Mouse (Mus musculus): ENCODE results near the gene Osbpl5.
A peak's percentile ranks its signal among the peaks of the same experiment; 100 is the strongest.

Osbpl5 gene

GRCm38 (mm10) chr7:143753990-143754715, 2.6 kb downstream of the Osbpl5 start:
- DNase-seq, result peak; percentile 52

GRCm38 (mm10) chr7:143752606-143753005, 4.2 kb downstream of the Osbpl5 start:
- DNase-seq, result no peak

- no peak for DNase-seq
Measured at GRCm38 (mm10) chr7:143752056-143752455, 4.7 kb downstream of the Osbpl5 start.

DNA sequence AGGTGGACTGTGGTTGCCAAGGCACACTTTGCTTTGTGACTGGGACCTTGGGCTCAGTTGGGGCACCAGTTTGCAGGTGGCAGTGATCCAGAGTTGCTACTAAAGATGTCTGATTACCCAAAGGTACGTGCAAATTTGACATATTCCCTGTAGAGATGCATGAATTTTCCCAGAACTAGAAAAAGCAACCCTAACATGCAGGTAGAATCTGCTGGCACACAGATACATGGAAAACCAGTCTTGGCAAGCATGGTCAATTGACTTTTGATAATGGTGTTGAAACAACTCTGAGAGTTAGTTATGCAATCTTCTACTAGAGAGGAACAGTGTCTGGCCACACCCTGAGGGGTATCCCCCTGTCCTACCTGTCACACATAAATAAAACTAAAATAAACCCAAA, 5.4 kb downstream of the Osbpl5 start:
- no peak for DNase-seq

- no peak for DNase-seq
Measured at GRCm38 (mm10) chr7:143749045-143749444, 7.7 kb downstream of the Osbpl5 start.

DNA sequence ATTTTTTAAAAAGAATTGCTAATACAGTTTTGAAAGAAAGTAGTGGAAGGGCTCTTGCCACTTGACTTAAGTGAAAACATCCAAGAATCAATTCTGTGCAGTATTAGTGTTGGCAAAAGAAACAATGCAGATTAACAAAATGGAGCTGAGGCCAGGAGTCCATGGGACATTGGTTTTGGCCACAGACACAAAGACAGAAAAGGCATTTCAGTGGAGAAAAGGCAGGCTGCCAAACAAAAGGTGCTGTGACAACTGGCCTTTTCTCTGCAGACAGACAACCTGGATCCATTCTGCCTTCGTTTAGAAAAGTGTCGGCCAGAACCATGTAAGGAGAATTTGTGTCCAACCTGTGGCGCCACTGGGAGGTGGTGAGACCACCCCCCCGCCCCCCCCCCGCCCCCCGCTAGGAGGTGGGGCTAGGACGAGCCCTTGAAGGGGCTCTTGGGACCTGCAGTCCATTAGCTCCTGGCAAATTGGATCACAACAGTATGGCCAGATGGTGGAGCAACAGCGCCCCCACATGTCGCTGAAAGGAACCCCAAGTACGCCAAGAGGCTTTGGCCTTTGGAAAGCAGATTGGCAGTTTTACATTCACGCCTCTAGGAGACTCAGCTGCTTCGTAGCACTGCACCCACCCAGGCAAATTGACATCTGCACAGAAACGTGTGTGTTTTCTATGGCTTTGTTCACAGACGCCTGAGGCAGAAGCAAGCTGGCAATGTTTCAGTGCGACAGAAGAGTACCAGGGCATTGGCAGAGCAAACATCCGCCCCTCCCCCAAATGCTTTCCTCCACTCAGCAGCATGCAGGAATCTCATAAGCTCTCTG, 8.5 kb downstream of the Osbpl5 start:
- peak; percentile 93 for DNase-seq

- DNase-seq, result no peak
Measured at GRCm38 (mm10) chr7:143740653-143741052, 16.1 kb downstream of the Osbpl5 start.

DNA sequence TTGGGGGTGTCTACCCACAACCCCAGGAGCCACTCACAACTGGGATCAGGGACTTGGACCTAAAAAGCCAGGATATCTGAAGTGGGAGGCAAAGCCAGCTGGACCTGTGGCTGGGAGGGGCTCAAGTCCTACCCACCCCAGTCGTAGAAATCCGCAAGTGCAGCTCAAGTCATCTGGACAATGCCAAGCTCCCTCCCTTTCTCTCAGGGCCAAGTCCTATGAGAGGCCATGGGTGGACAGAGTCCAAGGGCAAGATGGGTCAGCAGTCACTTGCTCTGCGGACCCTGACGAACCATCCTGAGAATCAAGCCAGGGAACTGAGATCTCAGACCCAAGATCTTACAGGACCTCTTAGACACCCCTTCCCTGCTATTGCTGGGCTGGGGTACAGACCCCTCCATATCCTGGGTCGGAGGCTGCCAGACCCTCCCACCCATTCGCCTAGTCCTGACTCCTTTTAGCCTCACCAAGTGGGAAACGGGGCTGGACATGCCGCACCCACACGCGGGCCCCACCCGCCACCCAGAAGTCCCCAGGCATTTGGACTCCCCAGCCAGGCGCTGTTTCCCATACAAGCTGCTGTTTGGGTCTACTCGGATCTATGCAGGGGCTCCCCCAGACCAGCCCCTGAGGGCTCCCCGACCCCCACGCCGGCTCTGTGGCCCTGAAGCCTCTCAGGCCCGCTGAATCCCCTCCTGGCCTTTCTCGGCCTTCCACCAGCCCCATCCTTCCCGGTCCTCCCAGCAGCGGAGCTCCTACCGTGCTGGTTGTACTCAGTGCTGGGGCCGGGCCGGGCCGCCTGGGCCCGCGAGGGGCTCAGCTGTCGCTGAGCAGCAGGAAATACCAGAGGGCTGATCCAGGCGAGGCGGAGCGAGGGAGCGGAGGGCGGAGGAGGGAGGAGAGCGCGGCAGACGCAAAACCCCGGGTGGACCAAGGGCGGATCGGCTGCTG, 17.0 kb downstream of the Osbpl5 start:
- peak; percentile 81 for DNase-seq

- peak; percentile 16 for DNase-seq
Measured at GRCm38 (mm10) chr7:143738601-143739006, 18.2 kb downstream of the Osbpl5 start.

GRCm38 (mm10) chr7:143738194-143738593, 18.6 kb downstream of the Osbpl5 start:
- peak; percentile 32 for DNase-seq

DNA sequence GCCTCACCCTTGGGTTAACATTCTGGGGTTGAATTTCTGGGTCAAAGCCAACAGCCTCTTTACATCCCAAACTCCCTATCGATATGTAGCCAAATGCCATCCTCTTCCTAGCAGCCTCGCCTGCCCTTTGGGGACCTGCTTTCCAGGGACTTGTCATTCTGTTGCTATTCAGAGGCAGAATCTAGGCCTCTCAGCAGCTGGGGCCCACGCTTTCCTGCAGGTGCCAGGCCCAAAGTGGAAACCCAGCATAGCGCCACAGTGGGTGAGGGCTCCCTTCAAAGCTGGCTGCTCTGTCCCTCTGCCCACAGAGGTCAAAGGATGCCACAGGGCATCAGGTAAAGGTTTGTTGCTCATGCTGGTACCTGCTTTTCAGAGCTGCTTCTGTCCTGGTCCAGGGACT, 23.0 kb downstream of the Osbpl5 start:
- no peak for DNase-seq

DNA sequence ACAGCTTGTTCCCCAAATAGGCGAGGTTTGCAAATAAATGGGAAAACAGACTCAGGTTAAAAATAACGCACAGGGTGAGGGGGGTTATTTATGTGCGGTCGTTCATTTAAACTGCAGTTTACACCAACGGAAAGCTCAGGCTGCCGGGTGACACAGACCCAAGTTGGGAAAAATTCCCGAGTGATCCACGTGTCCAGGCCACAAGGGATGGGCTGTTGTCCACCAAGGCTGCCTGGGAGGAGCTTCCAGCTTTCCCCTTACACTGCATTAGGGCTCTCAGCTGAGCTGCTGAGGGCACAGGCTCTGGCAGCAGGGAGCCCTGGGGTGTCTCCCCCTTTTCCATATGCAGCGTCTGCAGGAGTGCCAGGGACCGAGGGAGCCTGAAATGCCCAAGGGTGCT, 26.9 kb downstream of the Osbpl5 start:
- no peak for DNase-seq

DNA sequence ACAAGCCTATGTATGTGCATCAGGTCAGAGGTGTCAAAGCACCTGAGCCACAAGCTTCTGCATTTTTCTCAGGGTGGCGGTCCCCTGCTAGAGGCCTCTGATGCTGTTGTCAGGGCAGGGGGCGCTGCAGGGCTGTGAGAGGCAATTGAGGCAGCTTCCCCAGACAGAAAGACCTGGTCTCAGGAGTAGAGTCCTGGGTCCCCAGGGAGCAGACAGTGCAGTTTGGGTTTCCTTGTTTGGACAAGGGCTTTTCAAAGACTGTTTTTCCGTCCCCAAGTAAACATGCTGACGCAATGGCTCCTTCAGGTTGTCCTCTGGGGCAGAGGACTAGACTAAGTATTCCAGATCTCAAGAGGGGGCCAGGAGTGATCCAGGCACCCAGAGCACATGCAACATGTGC, 30.4 kb downstream of the Osbpl5 start:
- DNase-seq, result no peak

GRCm38 (mm10) chr7:143723841-143724240, 32.9 kb downstream of the Osbpl5 start:
- no peak for DNase-seq

GRCm38 (mm10) chr7:143722646-143723045, 34.1 kb downstream of the Osbpl5 start:
- DNase-seq, result no peak

- no peak for DNase-seq
Measured at GRCm38 (mm10) chr7:143717811-143718210, 39.0 kb downstream of the Osbpl5 start.

GRCm38 (mm10) chr7:143713421-143713820, 43.4 kb downstream of the Osbpl5 start:
- no peak for DNase-seq

DNA sequence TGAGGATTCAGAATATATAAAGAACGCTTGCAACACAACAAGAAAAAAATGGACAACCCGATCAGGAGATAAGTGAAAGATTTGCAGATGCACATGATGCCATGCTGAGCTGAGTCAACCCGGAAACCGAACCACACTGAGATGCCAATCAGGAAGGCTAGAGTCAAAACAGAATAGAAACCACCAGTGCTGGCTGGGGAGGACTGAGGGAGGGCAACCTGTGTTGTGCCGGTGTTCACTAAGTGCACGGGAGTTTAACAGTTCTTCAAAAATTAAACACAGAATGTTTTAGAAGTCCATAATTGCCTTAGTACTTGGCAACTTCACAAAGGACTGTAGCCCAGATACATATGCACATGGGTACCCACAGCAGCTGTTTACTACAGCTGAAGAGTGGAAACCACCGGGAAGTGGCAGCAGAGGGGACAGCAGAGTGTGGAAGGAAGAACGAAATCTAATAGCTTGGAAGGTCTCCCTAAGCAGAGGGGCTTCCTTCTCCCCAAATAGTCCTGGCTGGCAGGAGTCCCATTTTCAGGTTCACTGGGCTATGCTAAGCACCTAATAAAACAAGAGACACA, 43.9 kb downstream of the Osbpl5 start:
- DNase-seq, result no peak

- DNase-seq, result no peak
Measured at GRCm38 (mm10) chr7:143712023-143712422, 44.8 kb downstream of the Osbpl5 start.

GRCm38 (mm10) chr7:143711381-143711780, 45.4 kb downstream of the Osbpl5 start:
- DNase-seq, result no peak

DNA sequence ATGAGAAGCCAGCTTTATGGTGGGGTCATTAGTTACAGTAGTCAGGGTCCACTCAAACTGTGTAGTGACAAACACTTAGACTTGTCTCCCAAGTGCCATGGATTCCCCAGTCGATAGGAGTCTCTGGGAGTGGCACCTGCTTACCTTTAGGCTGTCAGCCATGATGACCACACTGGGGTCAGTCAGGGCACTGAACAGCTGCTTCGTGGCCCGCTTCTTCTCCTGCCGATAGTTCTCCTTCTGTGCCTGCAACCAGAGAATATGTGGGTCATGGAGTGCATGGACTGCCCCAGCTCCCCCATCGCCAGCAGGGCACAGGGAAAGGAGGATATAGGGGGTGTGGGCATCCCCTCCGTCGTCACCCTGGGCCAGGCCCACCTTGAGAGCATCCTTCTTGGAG, 47.4 kb downstream of the Osbpl5 start:
- DNase-seq, result no peak

- peak; percentile 92 for DNase-seq
Measured at GRCm38 (mm10) chr7:143706697-143707438, 49.9 kb downstream of the Osbpl5 start.
